Mouse (Mus musculus) ES-E14 (cell line): ENCODE results near the gene Ermp1.

Experiments used
- CHD2 ChIP-seq: IDR thresholded peaks from 2 replicates; pipeline ENCODE4 v1.6.1; 2014; ENCODE audit warnings: mild to moderate bottlenecking, low read depth, low read length, inconsistent platforms
- MAFK ChIP-seq: IDR thresholded peaks from 2 replicates; pipeline ENCODE4 v1.6.1; 2014; ENCODE audit warnings: mild to moderate bottlenecking, low read depth, low read length, inconsistent platforms; ENCODE audit not compliant: insufficient read depth
- ZC3H11A ChIP-seq: IDR thresholded peaks from 2 replicates; pipeline ENCODE4 v1.6.1; 2012; ENCODE audit warnings: low read depth, mild to moderate bottlenecking, inconsistent platforms, low read length, borderline replicate concordance
- ZNF384 ChIP-seq: IDR thresholded peaks from 2 replicates; pipeline ENCODE4 v1.6.1; 2012; ENCODE audit warnings: low read depth, low read length, inconsistent platforms

DNA sequence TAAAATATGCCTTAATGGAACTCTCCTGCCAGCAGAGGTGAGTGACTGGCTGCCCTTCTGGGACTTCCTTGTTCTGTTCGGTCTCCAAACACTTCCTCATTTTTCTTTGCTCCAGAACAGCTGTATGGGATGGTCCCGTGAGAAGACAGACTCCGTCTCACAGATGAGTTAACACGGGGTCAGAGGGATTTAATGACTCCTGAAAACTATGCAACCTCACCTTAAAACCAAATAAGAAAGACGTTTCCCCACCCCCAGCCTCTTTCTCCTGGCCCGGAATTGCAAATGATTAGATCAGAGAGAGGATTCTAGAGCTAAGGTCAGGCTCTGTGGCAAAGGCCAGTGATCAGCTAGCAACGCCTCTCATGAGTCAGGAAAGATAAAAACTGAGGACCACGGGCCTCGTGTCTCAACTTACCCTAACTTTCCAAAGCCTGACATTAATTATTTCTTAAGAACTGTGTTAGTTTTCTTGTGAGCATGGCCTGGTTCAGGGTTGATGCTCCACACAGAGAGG lies 27.4 kb upstream of the Ermp1 start:
- no peak for TF ChIP-seq CHD2
- no peak for TF ChIP-seq ZC3H11A
- TF ChIP-seq ZNF384, result no peak
- no peak for TF ChIP-seq MAFK
